Mouse (Mus musculus) limb, embryonic 14.5 days (tissue): ENCODE measurements around the gene Tha1. TPM values are rescaled to one million over a fixed set of nuclear protein-coding genes. Genes with fewer than 3 reads are reported as not detected.

Source experiments
- ATAC-seq: fragments of 200-750 bp; cut with Nextera tagmentation; 2 replicates; pipeline ENCODE4 v1.8.0; 2017; ENCODE audit warnings: low read depth, moderate number of reproducible peaks, moderate TSS enrichment; ENCODE audit not compliant: low FRiP score
- DNase-seq: peaks from one replicate; pipeline ENCODE4 v3.0.0-alpha.2; 2015; ENCODE audit warnings: low spot score
- H3K27ac ChIP-seq: fragments of 300-500 bp; sonication (generic); replicated peaks from 2 replicates; pipeline ENCODE4 v1.5.1; 2014; ENCODE audit warnings: low read depth, mild to moderate bottlenecking, low read length, moderate library complexity, mixed read lengths
- H3K27me3 ChIP-seq: fragments of 300-500 bp; sonication (generic); 2 replicates; pipeline ENCODE4 v1.6.1; 2014; ENCODE audit warnings: low read length, mixed read lengths; ENCODE audit not compliant: control insufficient read depth, insufficient read depth
- H3K36me3 ChIP-seq: fragments of 300-500 bp; sonication (generic); 2 replicates; pipeline ENCODE4 v1.6.1; 2014; ENCODE audit warnings: mild to moderate bottlenecking, low read length, moderate library complexity, mixed read lengths; ENCODE audit not compliant: control insufficient read depth, insufficient read depth
- H3K4me1 ChIP-seq: fragments of 300-500 bp; sonication (generic); 2 replicates; pipeline ENCODE4 v1.6.1; 2014; ENCODE audit warnings: antibody characterized with exemption, low read length, mixed read lengths; ENCODE audit not compliant: control insufficient read depth, insufficient read depth
- H3K4me2 ChIP-seq: fragments of 300-500 bp; sonication (generic); replicated peaks from 2 replicates; pipeline ENCODE4 v1.6.1; 2014; ENCODE audit warnings: low read depth, mild to moderate bottlenecking, low read length, moderate library complexity; ENCODE audit not compliant: severe bottlenecking
- H3K4me3 ChIP-seq: fragments of 300-500 bp; sonication (generic); replicated peaks from 2 replicates; pipeline ENCODE4 v1.5.1; 2014; ENCODE audit warnings: low read length
- H3K9ac ChIP-seq: fragments of 300-500 bp; sonication (generic); 2 replicates; pipeline ENCODE4 v1.6.1; 2014; ENCODE audit warnings: mild to moderate bottlenecking, low read depth, low read length, moderate library complexity; ENCODE audit not compliant: severe bottlenecking
- H3K9me3 ChIP-seq: fragments of 300-500 bp; sonication (generic); 2 replicates; pipeline ENCODE4 v1.6.1; 2016; ENCODE audit warnings: low read length; ENCODE audit not compliant: control insufficient read depth
- POLR2A ChIP-seq: fragments of 200-500 bp; IDR thresholded peaks from 2 replicates; pipeline ENCODE4 v1.8.0; 2012; ENCODE audit warnings: inconsistent platforms, mild to moderate bottlenecking, moderate library complexity, borderline replicate concordance; ENCODE audit not compliant: insufficient read depth, insufficient read length; ENCODE audit errors: extremely low read depth
- WGBS: fragments of 180-500 bp; shearing (Covaris S2); extraction: QIAGEN DNeasy Blood & Tissue Kit; methylation state at CpG from one replicate; pipeline ENCODE4 v1.1.7; 2014; 5-methylcytosine and 5-hydroxymethylcytosine counted together
- polyA plus RNA-seq, 2 experiments: library from polyadenylated mRNA; depleted of rRNA in 1 of 2; stranded (reverse) in 1 of 2; unstranded in 1 of 2; fragments of >200 nt; fragmentation: Nextera tagmentation in 1 of 2; extraction: Ambion mirVana in 1 of 2; gene quantifications; 2 replicates each; pipeline versions ENCODE4 v1.2.1 to v1.2.3; 2012 to 2014

Tha1 gene
- polyA plus RNA-seq, 2 experiments: 4.1 to 6.5 TPM

DNA sequence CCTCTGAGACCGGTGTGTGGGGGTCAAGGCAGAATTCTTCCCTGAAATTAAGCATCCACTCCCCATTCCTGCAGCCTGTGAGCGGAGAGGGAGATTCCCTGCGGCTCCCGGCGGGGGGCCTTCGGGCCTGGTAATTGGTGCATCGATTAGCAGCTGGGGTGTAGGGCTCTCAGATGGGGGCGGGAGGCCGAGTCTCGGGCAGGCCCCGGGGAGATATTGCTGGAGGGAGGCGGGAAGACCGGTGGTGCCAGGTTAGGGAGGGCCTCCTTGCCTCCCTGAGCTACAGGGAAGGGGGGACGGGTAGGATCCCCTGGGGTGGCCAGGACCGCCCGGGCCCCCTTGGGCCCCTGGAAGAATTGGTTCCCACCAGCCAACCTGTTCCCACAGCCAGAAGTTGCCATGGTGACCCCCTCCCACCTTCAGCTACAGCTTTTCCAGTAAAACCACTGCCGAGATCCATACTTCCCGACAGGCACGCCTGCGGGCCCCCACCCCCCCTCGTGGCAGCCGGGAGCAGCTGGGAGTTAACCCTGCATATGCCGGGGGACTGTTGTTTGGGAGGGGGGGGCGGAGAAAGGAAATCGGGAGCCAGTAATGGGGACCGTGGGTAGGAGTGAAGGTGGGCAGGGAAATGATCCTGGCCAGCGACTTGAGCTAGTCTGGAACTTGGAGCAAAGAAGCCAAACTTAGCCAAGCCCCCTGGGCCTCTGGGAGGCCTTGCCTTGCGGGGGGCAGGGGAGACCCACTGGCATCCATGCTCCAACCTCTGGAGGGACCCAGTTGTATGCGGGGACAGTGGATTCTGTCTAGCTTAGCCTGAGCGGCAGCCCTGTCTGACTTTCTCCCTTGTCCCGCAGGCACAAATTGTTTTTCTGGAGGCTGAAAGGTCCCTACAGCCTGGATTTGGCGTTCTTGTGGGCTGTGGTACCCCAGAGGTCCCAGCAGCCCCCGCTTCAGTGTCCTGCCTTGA, 15.9 kb upstream of the Tha1 start:
- Histone ChIP-seq H3K4me1 (peaks cover 33% of the 10 kb centered on the region), H3K27ac (peak overlapping the region; percentile 74), H3K4me2 (peak overlapping the region; percentile 72), H3K27me3 (peaks cover 7% of the 10 kb centered on the region; the same call in 1 of the 2 replicates), H3K9ac (peak overlapping the region; percentile 52), H3K4me3 (peak overlapping the region; percentile 29), H3K36me3 (no peaks in the 10 kb centered on the region), H3K9me3 (no peaks in the 10 kb centered on the region)
- no peak for TF ChIP-seq POLR2A
- DNase-seq (peak; percentile 72), ATAC-seq (peak; percentile 71)
- 6% methylated on average over 29 of the region's 33 CpGs for WGBS

DNA sequence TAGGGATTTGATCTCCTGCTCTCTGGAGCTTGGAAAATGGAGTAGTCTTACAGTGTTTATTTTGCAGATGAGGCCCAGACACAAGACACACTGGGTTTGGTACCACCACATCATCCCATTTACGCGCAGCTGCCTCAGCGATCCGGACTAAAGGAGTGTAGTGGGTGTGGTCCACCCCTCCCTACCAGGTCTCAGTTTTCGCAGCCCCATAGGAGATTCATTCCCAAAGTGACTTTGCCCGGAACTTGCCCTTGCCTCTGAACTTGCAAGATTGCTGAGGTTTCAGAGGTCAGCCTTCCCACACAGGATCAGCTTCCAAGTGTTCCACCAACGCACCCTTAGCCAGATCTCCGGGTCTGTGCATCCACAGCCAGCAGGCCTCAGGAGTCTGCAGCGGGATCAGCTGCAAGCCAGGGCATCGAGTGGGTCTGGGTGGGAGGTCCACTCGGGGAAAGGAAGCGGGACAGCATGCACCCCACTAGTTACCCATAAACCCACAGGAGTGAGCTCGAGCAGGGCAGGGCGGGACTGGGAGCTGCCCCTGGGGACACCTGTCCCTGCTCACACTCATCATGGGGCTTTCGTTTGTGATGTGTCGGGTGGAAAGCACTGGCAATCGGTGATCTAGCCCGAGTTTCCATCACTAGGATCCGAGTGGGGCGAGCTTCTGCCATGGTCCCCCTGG, 15.0 kb upstream of the Tha1 start:
- Histone ChIP-seq H3K27me3 (peaks cover 7% of the 10 kb centered on the region; the same call in 1 of the 2 replicates), H3K4me2 (peak overlapping the region; percentile 72), H3K4me1 (peaks cover 36% of the 10 kb centered on the region), H3K36me3 (no peaks in the 10 kb centered on the region), H3K4me3 (peak overlapping the region; percentile 29; the same call in 1 of the 2 replicates), H3K9me3 (no peaks in the 10 kb centered on the region), H3K27ac (peak overlapping the region; percentile 74), H3K9ac (peak overlapping the region; percentile 52)
- 14% methylated on average over 18 of the region's 20 CpGs for WGBS
- no peak for DNase-seq
- no peak for TF ChIP-seq POLR2A
- no peak for ATAC-seq

DNA sequence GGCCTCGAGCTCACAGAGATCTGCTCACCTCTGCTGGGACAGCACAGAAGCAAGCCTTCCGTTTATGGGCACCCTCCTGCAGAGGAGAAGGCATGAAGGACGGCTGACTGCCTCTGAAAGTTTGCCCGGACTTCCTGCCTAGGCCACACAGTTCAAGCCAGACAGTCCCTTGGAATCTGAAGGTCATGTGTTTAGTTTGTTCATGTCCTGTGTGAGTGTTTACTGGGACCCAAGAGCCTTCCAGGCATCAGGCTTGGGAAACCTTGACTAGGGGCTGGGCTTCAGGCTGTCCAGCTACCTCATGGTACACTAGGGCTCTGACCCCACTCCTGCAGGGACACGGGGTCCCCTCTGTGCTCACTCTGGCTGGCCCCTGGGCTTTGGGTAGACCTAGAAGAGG, 12.7 kb upstream of the Tha1 start:
- no peak overlapping the region for H3K9ac ChIP-seq
- 38% methylated on average over 5 of the region's 5 CpGs for WGBS
- H3K4me3 ChIP-seq: no peak overlapping the region
- DNase-seq (no peak), ATAC-seq (no peak)
- peaks cover 40% of the 10 kb centered on the region for H3K4me1 ChIP-seq
- H3K9me3 ChIP-seq: no peaks in the 10 kb centered on the region
- TF ChIP-seq POLR2A: no peak
- H3K36me3 ChIP-seq: no peaks in the 10 kb centered on the region
- H3K27ac ChIP-seq: no peak overlapping the region
- H3K27me3 ChIP-seq: peaks cover 7% of the 10 kb centered on the region; the same call in 1 of the 2 replicates
- H3K4me2 ChIP-seq: no peak overlapping the region

DNA sequence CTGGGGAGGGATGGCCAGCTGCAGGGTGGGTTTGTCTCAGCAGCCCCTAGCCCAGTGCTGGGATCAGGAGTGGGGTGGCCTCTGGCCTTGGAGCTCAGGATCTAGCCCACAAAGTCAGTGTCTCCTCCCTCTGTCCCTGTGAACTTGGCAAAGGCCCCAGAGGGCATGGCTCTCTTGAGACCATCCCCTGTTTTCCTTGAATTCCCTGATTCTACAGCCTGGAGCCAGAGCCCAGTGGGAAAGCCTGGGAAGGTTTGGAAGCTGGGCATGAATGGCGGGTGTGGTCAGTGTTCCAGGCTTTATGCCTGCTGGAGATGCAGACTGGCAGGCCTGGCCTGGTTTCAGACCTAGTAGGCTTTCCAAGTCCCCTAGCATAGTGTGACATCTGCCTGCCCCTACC, 8.9 kb upstream of the Tha1 start:
- no peak overlapping the region for H3K27ac ChIP-seq
- no peak for TF ChIP-seq POLR2A
- H3K4me3 ChIP-seq: no peak overlapping the region
- H3K4me1 ChIP-seq: peaks cover 25% of the 10 kb centered on the region
- H3K4me2 ChIP-seq: no peak overlapping the region
- H3K27me3 ChIP-seq: no peaks in the 10 kb centered on the region
- no peaks in the 10 kb centered on the region for H3K9me3 ChIP-seq
- DNase-seq (no peak), ATAC-seq (no peak)
- H3K36me3 ChIP-seq: no peaks in the 10 kb centered on the region
- H3K9ac ChIP-seq: no peak overlapping the region
- 79% methylated on average over 1 of the region's 1 CpGs for WGBS

DNA sequence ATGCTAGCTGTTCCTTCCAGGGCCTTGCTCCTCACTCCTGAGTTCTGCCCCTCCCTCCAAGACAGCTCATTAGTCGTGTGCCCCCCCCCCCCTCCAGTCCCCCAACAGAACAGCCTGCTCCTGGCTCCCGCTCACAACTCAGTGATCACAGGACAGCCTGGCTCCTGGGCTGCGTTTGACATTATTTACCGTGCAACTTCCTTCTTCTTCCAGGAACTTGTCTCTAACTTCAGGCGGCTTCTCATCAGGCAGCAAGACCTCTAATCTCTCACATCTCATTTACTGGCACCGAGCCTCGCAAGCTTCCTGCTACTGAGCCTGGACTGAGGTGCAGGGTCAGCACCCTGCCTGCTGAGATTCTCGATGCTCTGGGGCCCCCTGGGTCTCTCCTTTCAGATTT, 8.5 kb upstream of the Tha1 start:
- DNase-seq: no peak
- H3K36me3 ChIP-seq: no peaks in the 10 kb centered on the region
- H3K4me3 ChIP-seq: no peak overlapping the region
- 13% methylated on average over 8 of the region's 8 CpGs for WGBS
- TF ChIP-seq POLR2A: no peak
- ATAC-seq: no peak
- H3K27me3 ChIP-seq: no peaks in the 10 kb centered on the region
- no peak overlapping the region for H3K4me2 ChIP-seq
- no peak overlapping the region for H3K9ac ChIP-seq
- no peak overlapping the region for H3K27ac ChIP-seq
- H3K9me3 ChIP-seq: no peaks in the 10 kb centered on the region
- H3K4me1 ChIP-seq: peaks cover 25% of the 10 kb centered on the region
